Mouse (Mus musculus) embryonic fibroblast, embryonic 13.5 days (primary cell): ENCODE data around the gene Slc22a23. TPM values are rescaled to one million over a fixed set of nuclear protein-coding genes. Genes with fewer than 3 reads are reported as not detected.

Experiments
- H3K27ac ChIP-seq: 2 replicates; pipeline ENCODE4 v1.5.1; 2012; ENCODE audit warnings: low read length, control low read depth, inconsistent platforms; ENCODE audit not compliant: insufficient read depth
- H3K4me1 ChIP-seq: 2 replicates; pipeline ENCODE4 v1.6.1; 2011; ENCODE audit warnings: low read length; ENCODE audit not compliant: control insufficient read depth, insufficient read depth
- H3K4me3 ChIP-seq: 2 replicates; pipeline ENCODE4 v1.5.1; 2011; ENCODE audit warnings: mild to moderate bottlenecking, control low read depth, low read length; ENCODE audit not compliant: insufficient read depth
- CTCF ChIP-seq: IDR thresholded peaks from 2 replicates; pipeline ENCODE4 v1.5.1; 2011; ENCODE audit warnings: mild to moderate bottlenecking, control low read depth, low read length, moderate library complexity, borderline replicate concordance; ENCODE audit not compliant: insufficient read depth
- POLR2A ChIP-seq: IDR thresholded peaks from 2 replicates; pipeline ENCODE4 v1.6.1; 2011; ENCODE audit warnings: low read depth, mild to moderate bottlenecking, control low read depth, low read length, moderate library complexity
- polyA plus RNA-seq: library from polyadenylated mRNA; stranded (reverse); fragments of >200 nt; gene quantifications from 2 replicates; pipeline ENCODE4 v1.2.4, GENCODE M21; 2011; ENCODE audit warnings: low read depth; ENCODE audit not compliant: missing spikeins, insufficient read length

Slc22a23 gene
- polyA plus RNA-seq, 1 experiment: 5.7 TPM

- no peak overlapping the region for H3K27ac ChIP-seq
- peaks cover 3% of the 10 kb centered on the region for H3K4me1 ChIP-seq
- TF ChIP-seq CTCF (no peak), POLR2A (no peak)
- no peak overlapping the region for H3K4me3 ChIP-seq
These were observed 195.4 kb downstream of the Slc22a23 start for GRCm38 (mm10) chr13:34149463-34150176.

GRCm38 (mm10) chr13:34148767-34149392, 196.1 kb downstream of the Slc22a23 start:
- Histone ChIP-seq H3K4me1 (peaks cover 3% of the 10 kb centered on the region), H3K4me3 (peak overlapping the region; percentile 39), H3K27ac (no peak overlapping the region; the same call in 1 of the 2 replicates)
- TF ChIP-seq POLR2A: peak; percentile 53
- no peak for TF ChIP-seq CTCF

- no peaks in the 10 kb centered on the region; the same call in 1 of the 2 replicates for H3K4me1 ChIP-seq
- no peak overlapping the region for H3K4me3 ChIP-seq
These were observed 196.8 kb downstream of the Slc22a23 start for GRCm38 (mm10) chr13:34148181-34148580.

GRCm38 (mm10) chr13:34146916-34147315, 198.1 kb downstream of the Slc22a23 start:
- TF ChIP-seq POLR2A: no peak
- no peak for TF ChIP-seq CTCF
- H3K27ac ChIP-seq: no peak overlapping the region
- H3K4me1 ChIP-seq: no peaks in the 10 kb centered on the region; the same call in 1 of the 2 replicates
- no peak overlapping the region for H3K4me3 ChIP-seq

More at GRCm38 (mm10) chr13:34148181-34148580, 196.8 kb downstream of the Slc22a23 start:
- H3K27ac ChIP-seq: no peak overlapping the region
- no peak for TF ChIP-seq POLR2A
- no peak for TF ChIP-seq CTCF

GRCm38 (mm10) chr13:34143389-34143788, 201.6 kb downstream of the Slc22a23 start:
- no peak overlapping the region for H3K27ac ChIP-seq
- no peaks in the 10 kb centered on the region; the same call in 1 of the 2 replicates for H3K4me1 ChIP-seq
- TF ChIP-seq CTCF (no peak), POLR2A (no peak)
- H3K4me3 ChIP-seq: no peak overlapping the region

GRCm38 (mm10) chr13:34136605-34137004, 208.4 kb downstream of the Slc22a23 start:
- TF ChIP-seq POLR2A (no peak), CTCF (no peak)
- H3K4me3 ChIP-seq: no peak overlapping the region
- no peak overlapping the region for H3K27ac ChIP-seq
- peaks cover 2% of the 10 kb centered on the region; the same call in 1 of the 2 replicates for H3K4me1 ChIP-seq

- Histone ChIP-seq H3K4me3 (no peak overlapping the region), H3K27ac (no peak overlapping the region), H3K4me1 (peaks cover 2% of the 10 kb centered on the region; the same call in 1 of the 2 replicates)
- no peak for TF ChIP-seq POLR2A
- no peak for TF ChIP-seq CTCF
These were observed 210.7 kb downstream of the Slc22a23 start for GRCm38 (mm10) chr13:34134276-34134675.

- no peak overlapping the region for H3K4me3 ChIP-seq
- H3K27ac ChIP-seq: no peak overlapping the region
- peaks cover 2% of the 10 kb centered on the region; the same call in 1 of the 2 replicates for H3K4me1 ChIP-seq
These were observed 211.5 kb downstream of the Slc22a23 start for GRCm38 (mm10) chr13:34133326-34134071.

GRCm38 (mm10) chr13:34132875-34133274, 212.1 kb downstream of the Slc22a23 start:
- TF ChIP-seq CTCF (no peak), POLR2A (no peak)
- H3K4me3 ChIP-seq: no peak overlapping the region
- H3K4me1 ChIP-seq: peaks cover 2% of the 10 kb centered on the region; the same call in 1 of the 2 replicates
- H3K27ac ChIP-seq: no peak overlapping the region

More at GRCm38 (mm10) chr13:34133326-34134071, 211.5 kb downstream of the Slc22a23 start:
- TF ChIP-seq CTCF: no peak
- no peak for TF ChIP-seq POLR2A
